Mouse (Mus musculus) forebrain, postnatal 0 days (tissue): ENCODE measurements at regions not wholly inside any gene's neighbourhood (a gene's known extent, or its start where the extent isn't known, plus 50 kb on each side); places are given as distances from the start of the nearest gene placed in this dataset.

Experiments
- ATAC-seq: fragments of 200-750 bp; cut with Nextera tagmentation; 2 replicates; pipeline ENCODE4 v1.8.0; 2017; ENCODE audit warnings: mild to moderate bottlenecking, moderate library complexity
- DNase-seq: peaks from one replicate; pipeline ENCODE4 v3.0.0-alpha.2; 2015
- H3K27ac ChIP-seq: fragments of 300-500 bp; sonication (generic); 2 replicates; pipeline ENCODE4 v1.5.1; 2014; ENCODE audit warnings: low read depth, mild to moderate bottlenecking, antibody characterized with exemption, low read length, moderate library complexity, mixed read lengths
- H3K27me3 ChIP-seq: fragments of 300-500 bp; sonication (generic); 2 replicates; pipeline ENCODE4 v1.6.1; 2014; ENCODE audit warnings: mild to moderate bottlenecking, low read length, mixed read lengths; ENCODE audit not compliant: insufficient read depth
- H3K36me3 ChIP-seq: fragments of 300-500 bp; sonication (generic); 2 replicates; pipeline ENCODE4 v1.6.1; 2014; ENCODE audit warnings: mild to moderate bottlenecking, moderate library complexity; ENCODE audit not compliant: insufficient read depth
- H3K4me1 ChIP-seq: fragments of 300-500 bp; sonication (generic); 2 replicates; pipeline ENCODE4 v1.6.1; 2014; ENCODE audit warnings: antibody characterized with exemption; ENCODE audit not compliant: insufficient read depth
- H3K4me2 ChIP-seq: fragments of 300-500 bp; sonication (generic); 2 replicates; pipeline ENCODE4 v1.6.1; 2014; ENCODE audit warnings: low read depth, mild to moderate bottlenecking, moderate library complexity
- H3K4me3 ChIP-seq: fragments of 300-500 bp; sonication (generic); 2 replicates; pipeline ENCODE4 v1.5.1; 2014; ENCODE audit warnings: low read depth, low read length, mixed read lengths
- H3K9ac ChIP-seq: fragments of 300-500 bp; sonication (generic); 2 replicates; pipeline ENCODE4 v1.6.1; 2014; ENCODE audit warnings: mild to moderate bottlenecking
- H3K9me3 ChIP-seq: fragments of 300-500 bp; sonication (generic); 2 replicates; pipeline ENCODE4 v1.6.1; 2016; ENCODE audit warnings: low read length
- CTCF ChIP-seq: sonication (generic); IDR thresholded peaks from 2 replicates; pipeline ENCODE4 v1.5.1; 2016; ENCODE audit warnings: antibody characterized with exemption, control low read depth, low read depth
- WGBS: fragments of 180-500 bp; shearing (Covaris S2); extraction: QIAGEN DNeasy Blood & Tissue Kit; methylation state at CpG from one replicate; pipeline ENCODE4 v1.1.7; 2014; 5-methylcytosine and 5-hydroxymethylcytosine counted together

- Histone ChIP-seq H3K27ac (no peak overlapping the region), H3K9ac (no peak overlapping the region), H3K27me3 (no peaks in the 10 kb centered on the region), H3K4me3 (no peak overlapping the region), H3K4me2 (no peak overlapping the region), H3K9me3 (no peaks in the 10 kb centered on the region), H3K36me3 (no peaks in the 10 kb centered on the region), H3K4me1 (0 out of 2 replicates have a peak, but pooled peaks cover 5% of the 10 kb centered on the region)
- 86% methylated on average over 3 of the region's 3 CpGs for WGBS
- ATAC-seq (no peak), DNase-seq (no peak)
- no peak for TF ChIP-seq CTCF
Observed at GRCm38 (mm10) chr4:106254761-106255475, 61.1 kb upstream of the Usp24 start.

GRCm38 (mm10) chr4:106255959-106256609 lies 59.9 kb upstream of the Usp24 start:
- Histone ChIP-seq H3K27ac (0 out of 2 replicates have a peak overlapping the region, but pooled peaks have one; percentile 45), H3K4me3 (no peak overlapping the region), H3K4me1 (0 out of 2 replicates have a peak, but pooled peaks cover 5% of the 10 kb centered on the region), H3K4me2 (no peak overlapping the region), H3K9ac (no peak overlapping the region), H3K9me3 (no peaks in the 10 kb centered on the region), H3K27me3 (no peaks in the 10 kb centered on the region), H3K36me3 (no peaks in the 10 kb centered on the region)
- ATAC-seq: peak; percentile 38; the same call in 1 of the 2 replicates
- TF ChIP-seq CTCF: no peak
- DNase-seq: peak; percentile 67

GRCm38 (mm10) chr4:106261404-106261803 lies 54.6 kb upstream of the Usp24 start:
- Histone ChIP-seq H3K9ac (no peak overlapping the region), H3K4me1 (peaks cover 18% of the 10 kb centered on the region; the same call in 1 of the 2 replicates), H3K27ac (no peak overlapping the region), H3K4me2 (no peak overlapping the region), H3K27me3 (no peaks in the 10 kb centered on the region), H3K9me3 (no peaks in the 10 kb centered on the region), H3K4me3 (no peak overlapping the region), H3K36me3 (no peaks in the 10 kb centered on the region)
- TF ChIP-seq CTCF: no peak
- DNase-seq (no peak), ATAC-seq (no peak)
- 88% methylated on average over 3 of the region's 3 CpGs for WGBS

- DNase-seq: peak; percentile 61
- ATAC-seq: peak; percentile 76
- no peak overlapping the region for H3K4me2 ChIP-seq
- peak overlapping the region; percentile 51; the same call in 1 of the 2 replicates for H3K27ac ChIP-seq
- H3K4me1 ChIP-seq: peaks cover 15% of the 10 kb centered on the region; the same call in 1 of the 2 replicates
- no peaks in the 10 kb centered on the region for H3K27me3 ChIP-seq
- no peaks in the 10 kb centered on the region for H3K9me3 ChIP-seq
- 22% methylated on average over 3 of the region's 3 CpGs for WGBS
- no peaks in the 10 kb centered on the region for H3K36me3 ChIP-seq
- TF ChIP-seq CTCF: no peak
- no peak overlapping the region for H3K9ac ChIP-seq
- no peak overlapping the region for H3K4me3 ChIP-seq
Observed at GRCm38 (mm10) chr4:106261901-106262560, 54.0 kb upstream of the Usp24 start.

- H3K27me3 ChIP-seq: no peaks in the 10 kb centered on the region
- no peak for TF ChIP-seq CTCF
- no peak overlapping the region for H3K4me2 ChIP-seq
- 63% methylated on average over 9 of the region's 9 CpGs for WGBS
- H3K36me3 ChIP-seq: no peaks in the 10 kb centered on the region
- H3K9me3 ChIP-seq: no peaks in the 10 kb centered on the region
- ATAC-seq (no peak), DNase-seq (peak; percentile 38)
- no peak overlapping the region for H3K4me3 ChIP-seq
- H3K4me1 ChIP-seq: peaks cover 15% of the 10 kb centered on the region; the same call in 1 of the 2 replicates
- peak overlapping the region; percentile 62 for H3K27ac ChIP-seq
- no peak overlapping the region for H3K9ac ChIP-seq
Observed at GRCm38 (mm10) chr4:106262751-106263725, 53.0 kb upstream of the Usp24 start.
